Mouse (Mus musculus): ENCODE measurements around the gene Gli3. TPM values are rescaled to one million over a fixed set of nuclear protein-coding genes. Genes with fewer than 3 reads are reported as not detected.

Gli3 gene
- polyA plus RNA-seq, 1 experiment from 2014 or later, result 19.4 TPM

DNA sequence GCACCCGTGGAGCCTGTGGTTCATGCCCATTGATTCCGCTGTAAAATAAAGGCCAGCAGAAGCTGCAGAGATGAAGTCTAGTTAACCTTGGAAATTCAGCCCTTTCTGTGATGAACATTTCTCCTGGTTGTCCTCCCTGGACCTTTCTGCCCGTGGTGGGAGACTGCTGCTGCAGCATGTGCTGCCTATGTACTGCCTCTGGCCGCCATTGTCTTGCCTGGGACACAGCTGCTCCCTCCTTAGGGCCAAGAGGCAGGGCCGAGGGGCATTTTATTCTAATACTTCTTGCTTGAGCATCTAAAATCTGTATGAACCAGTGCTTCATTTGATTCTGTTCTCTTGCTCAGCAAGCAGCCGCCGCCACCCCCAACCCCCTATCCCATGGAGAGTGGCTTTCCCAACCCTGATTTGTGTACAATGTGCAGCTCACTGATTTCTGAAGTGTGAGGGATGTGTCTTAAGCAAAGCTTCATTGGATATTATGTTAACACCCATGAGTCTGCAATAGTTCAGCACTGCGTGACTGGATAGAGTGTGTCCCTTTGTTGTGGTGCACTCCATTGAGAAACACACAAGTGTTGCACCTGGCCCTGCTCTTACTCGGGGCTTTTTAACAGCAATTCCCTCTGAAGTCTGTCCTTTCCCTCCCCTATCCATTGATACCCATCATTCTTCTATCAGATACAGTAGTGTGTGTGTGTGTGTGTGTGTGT lies 54.2 kb downstream of the Gli3 start:
- Histone ChIP-seq H3K4me3 (ENCODE audit: low read length) (no peak overlapping the region), H3K9ac (ENCODE audit: low read depth, low read length) (no peak overlapping the region), H3K36me3 (ENCODE audit: control insufficient read depth, insufficient read depth, low read length) (no peaks in the 10 kb centered on the region), H3K27ac (ENCODE audit: low read depth, low read length) (no peak overlapping the region), H3K27me3 (ENCODE audit: control insufficient read depth, insufficient read depth, low read length) (no peaks in the 10 kb centered on the region), H3K4me1 (ENCODE audit: control insufficient read depth, insufficient read depth, low read length) (no peaks in the 10 kb centered on the region; the same call in 1 of the 2 replicates), H3K9me3 (ENCODE audit: control insufficient read depth, low read length) (no peaks in the 10 kb centered on the region), H3K4me2 (replicated peaks; ENCODE audit: low read depth, low read length) (no peak overlapping the region)
- ATAC-seq (ENCODE audit: low FRiP score, low TSS enrichment), result no peak
- WGBS, result 86% methylated on average over 9 of the region's 9 CpGs

- no peak overlapping the region for H3K27ac ChIP-seq (ENCODE audit: low read depth, low read length)
These were observed 57.3 kb downstream of the Gli3 start for GRCm38 (mm10) chr13:15520353-15520752.

DNA sequence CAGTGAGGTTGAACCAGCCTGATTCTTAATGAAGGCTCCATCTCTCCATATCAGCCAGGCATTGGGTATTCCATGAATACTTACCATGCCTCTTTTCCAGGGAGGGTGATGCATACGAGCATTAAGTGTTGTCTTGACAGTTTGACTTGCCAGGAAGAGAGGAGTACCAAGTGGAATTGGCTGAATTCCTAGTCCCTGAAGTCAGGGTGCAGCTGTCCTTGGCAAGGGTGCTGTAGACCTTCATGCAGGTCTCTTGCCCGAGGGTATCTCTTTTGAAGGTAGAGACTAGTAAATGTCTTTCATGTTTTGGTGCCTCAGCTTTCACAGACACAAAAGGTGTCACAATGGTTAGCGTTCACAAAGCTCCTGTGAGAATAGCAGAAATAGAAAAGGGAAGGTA lies 59.1 kb downstream of the Gli3 start:
- H3K4me2 ChIP-seq (replicated peaks; ENCODE audit: low read depth, low read length), result no peak overlapping the region
- no peak for ATAC-seq (ENCODE audit: low FRiP score, low TSS enrichment)
- H3K9me3 ChIP-seq (ENCODE audit: control insufficient read depth, low read length), result no peaks in the 10 kb centered on the region
- H3K36me3 ChIP-seq (ENCODE audit: control insufficient read depth, insufficient read depth, low read length), result no peaks in the 10 kb centered on the region
- H3K4me3 ChIP-seq (ENCODE audit: low read length), result no peak overlapping the region
- 87% methylated on average over 3 of the region's 3 CpGs for WGBS
- H3K9ac ChIP-seq (ENCODE audit: low read depth, low read length), result no peak overlapping the region
- H3K4me1 ChIP-seq (ENCODE audit: control insufficient read depth, insufficient read depth, low read length), result no peaks in the 10 kb centered on the region; the same call in 1 of the 2 replicates
- no peak overlapping the region for H3K27ac ChIP-seq (ENCODE audit: low read depth, low read length)
- no peaks in the 10 kb centered on the region for H3K27me3 ChIP-seq (ENCODE audit: control insufficient read depth, insufficient read depth, low read length)

More at GRCm38 (mm10) chr13:15520353-15520752, 57.3 kb downstream of the Gli3 start:
- Histone ChIP-seq H3K36me3 (ENCODE audit: control insufficient read depth, insufficient read depth, low read length) (no peaks in the 10 kb centered on the region), H3K4me2 (replicated peaks; ENCODE audit: low read depth, low read length) (no peak overlapping the region), H3K9ac (ENCODE audit: low read depth, low read length) (no peak overlapping the region), H3K9me3 (ENCODE audit: control insufficient read depth, low read length) (no peaks in the 10 kb centered on the region), H3K4me3 (ENCODE audit: low read length) (no peak overlapping the region), H3K27me3 (ENCODE audit: control insufficient read depth, insufficient read depth, low read length) (no peaks in the 10 kb centered on the region), H3K4me1 (ENCODE audit: control insufficient read depth, insufficient read depth, low read length) (no peaks in the 10 kb centered on the region; the same call in 1 of the 2 replicates)
- WGBS, result 62% methylated on average over 2 of the region's 2 CpGs
- ATAC-seq (ENCODE audit: low FRiP score, low TSS enrichment), result no peak

DNA sequence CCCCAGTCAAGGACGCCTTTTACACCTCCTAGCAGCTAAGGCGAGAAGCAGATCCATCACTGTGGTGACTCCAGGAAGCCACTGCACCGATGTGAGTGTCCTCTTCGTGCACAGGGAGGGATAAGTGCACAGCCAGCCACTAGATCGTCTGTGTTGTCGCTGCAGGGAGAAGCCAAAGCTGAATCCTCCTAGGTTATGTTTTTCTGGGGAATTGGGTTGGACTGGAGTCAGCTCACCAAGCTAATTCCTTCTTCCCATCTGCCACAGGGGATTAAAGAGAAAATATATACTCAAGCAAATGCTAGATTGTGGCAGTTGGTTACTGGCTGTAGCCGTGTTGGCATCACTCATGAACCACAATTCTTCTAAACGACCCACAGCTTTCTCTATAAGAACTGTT lies 61.2 kb downstream of the Gli3 start:
- ATAC-seq (ENCODE audit: low FRiP score, low TSS enrichment), result no peak

DNA sequence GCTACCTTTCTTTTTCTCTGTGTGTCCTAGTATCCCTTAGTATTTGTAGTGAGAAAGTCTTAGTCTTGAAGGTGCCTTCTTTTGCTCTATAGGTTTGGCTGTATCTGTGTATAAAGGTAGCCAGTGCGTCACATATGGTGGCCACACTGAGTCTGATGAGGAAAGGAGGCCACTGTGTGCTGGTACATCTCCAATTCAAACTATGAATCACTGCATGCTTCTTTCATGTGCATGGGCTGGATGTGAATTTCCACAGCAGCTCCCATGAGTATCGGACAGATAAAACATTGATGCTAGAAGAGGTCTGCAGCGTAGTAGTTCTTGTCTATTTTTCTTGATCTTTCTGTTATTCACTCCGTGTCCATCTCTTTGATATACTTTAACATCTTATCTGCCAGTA lies 63.7 kb downstream of the Gli3 start:
- Histone ChIP-seq H3K27me3 (ENCODE audit: control insufficient read depth, insufficient read depth, low read length) (no peaks in the 10 kb centered on the region), H3K27ac (ENCODE audit: low read depth, low read length) (no peak overlapping the region), H3K9ac (ENCODE audit: low read depth, low read length) (no peak overlapping the region), H3K9me3 (ENCODE audit: control insufficient read depth, low read length) (no peaks in the 10 kb centered on the region), H3K4me3 (ENCODE audit: low read length) (no peak overlapping the region), H3K36me3 (ENCODE audit: control insufficient read depth, insufficient read depth, low read length) (no peaks in the 10 kb centered on the region), H3K4me1 (ENCODE audit: control insufficient read depth, insufficient read depth, low read length) (no peaks in the 10 kb centered on the region), H3K4me2 (replicated peaks; ENCODE audit: low read depth, low read length) (no peak overlapping the region)
- no peak for ATAC-seq (ENCODE audit: low FRiP score, low TSS enrichment)
- WGBS, result 95% methylated on average over 4 of the region's 4 CpGs

More for the DNA sequence above, 61.2 kb downstream of the Gli3 start:
- H3K9ac ChIP-seq (ENCODE audit: low read depth, low read length), result no peak overlapping the region
- H3K36me3 ChIP-seq (ENCODE audit: control insufficient read depth, insufficient read depth, low read length), result no peaks in the 10 kb centered on the region
- no peak overlapping the region for H3K27ac ChIP-seq (ENCODE audit: low read depth, low read length)
- 72% methylated on average over 8 of the region's 8 CpGs for WGBS
- H3K4me3 ChIP-seq (ENCODE audit: low read length), result no peak overlapping the region
- H3K4me1 ChIP-seq (ENCODE audit: control insufficient read depth, insufficient read depth, low read length), result no peaks in the 10 kb centered on the region
- no peaks in the 10 kb centered on the region for H3K9me3 ChIP-seq (ENCODE audit: control insufficient read depth, low read length)
- H3K27me3 ChIP-seq (ENCODE audit: control insufficient read depth, insufficient read depth, low read length), result no peaks in the 10 kb centered on the region
- no peak overlapping the region for H3K4me2 ChIP-seq (replicated peaks; ENCODE audit: low read depth, low read length)

- ATAC-seq (ENCODE audit: low FRiP score, low TSS enrichment), result no peak
- WGBS, result 58% methylated on average over 3 of the region's 3 CpGs
- Histone ChIP-seq H3K9me3 (ENCODE audit: control insufficient read depth, low read length) (no peaks in the 10 kb centered on the region), H3K9ac (ENCODE audit: low read depth, low read length) (no peak overlapping the region), H3K36me3 (ENCODE audit: control insufficient read depth, insufficient read depth, low read length) (no peaks in the 10 kb centered on the region), H3K4me1 (ENCODE audit: control insufficient read depth, insufficient read depth, low read length) (no peaks in the 10 kb centered on the region), H3K4me3 (ENCODE audit: low read length) (no peak overlapping the region), H3K27me3 (ENCODE audit: control insufficient read depth, insufficient read depth, low read length) (no peaks in the 10 kb centered on the region), H3K27ac (ENCODE audit: low read depth, low read length) (no peak overlapping the region), H3K4me2 (replicated peaks; ENCODE audit: low read depth, low read length) (no peak overlapping the region)
These were observed 68.5 kb downstream of the Gli3 start for GRCm38 (mm10) chr13:15531568-15531967.

DNA sequence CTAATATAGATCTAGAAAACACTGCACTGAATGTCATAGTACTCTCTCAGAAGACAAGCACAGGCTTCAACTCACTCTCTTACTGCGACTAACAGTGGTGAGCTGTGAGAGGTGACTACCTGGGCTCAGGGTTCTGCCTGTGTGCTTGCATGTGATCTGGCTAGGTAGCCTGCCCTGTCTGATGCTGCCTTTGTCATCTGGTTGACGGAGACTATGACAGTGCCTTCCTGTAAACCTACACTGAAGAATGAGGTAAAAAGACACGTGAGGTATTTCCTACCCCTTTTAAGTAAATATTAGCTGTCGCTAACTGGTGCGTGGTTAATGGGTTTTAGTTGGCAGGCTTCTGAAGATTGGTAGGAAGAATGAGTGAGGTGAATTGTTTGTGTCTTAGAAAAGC lies 74.2 kb downstream of the Gli3 start:
- WGBS, result 32% methylated on average over 5 of the region's 5 CpGs
- no peak overlapping the region for H3K27ac ChIP-seq (ENCODE audit: low read depth, low read length)
- H3K27me3 ChIP-seq (ENCODE audit: control insufficient read depth, insufficient read depth, low read length), result no peaks in the 10 kb centered on the region
- no peaks in the 10 kb centered on the region for H3K36me3 ChIP-seq (ENCODE audit: control insufficient read depth, insufficient read depth, low read length)
- peaks cover 15% of the 10 kb centered on the region for H3K4me1 ChIP-seq (ENCODE audit: control insufficient read depth, insufficient read depth, low read length)
- ATAC-seq (ENCODE audit: low FRiP score, low TSS enrichment), result peak; percentile 83
- no peak overlapping the region for H3K4me2 ChIP-seq (replicated peaks; ENCODE audit: low read depth, low read length)
- H3K4me3 ChIP-seq (ENCODE audit: low read length), result no peak overlapping the region
- H3K9ac ChIP-seq (ENCODE audit: low read depth, low read length), result no peak overlapping the region
- H3K9me3 ChIP-seq (ENCODE audit: control insufficient read depth, low read length), result no peaks in the 10 kb centered on the region

- H3K4me3 ChIP-seq (ENCODE audit: low read length), result no peak overlapping the region
- 45% methylated on average over 3 of the region's 3 CpGs for WGBS
- no peak overlapping the region for H3K27ac ChIP-seq (ENCODE audit: low read depth, low read length)
- no peaks in the 10 kb centered on the region for H3K27me3 ChIP-seq (ENCODE audit: control insufficient read depth, insufficient read depth, low read length)
- H3K4me2 ChIP-seq (replicated peaks; ENCODE audit: low read depth, low read length), result no peak overlapping the region
- ATAC-seq (ENCODE audit: low FRiP score, low TSS enrichment), result peak; percentile 68; the same call in 1 of the 2 replicates
- H3K36me3 ChIP-seq (ENCODE audit: control insufficient read depth, insufficient read depth, low read length), result no peaks in the 10 kb centered on the region
- peaks cover 19% of the 10 kb centered on the region for H3K4me1 ChIP-seq (ENCODE audit: control insufficient read depth, insufficient read depth, low read length)
- no peak overlapping the region for H3K9ac ChIP-seq (ENCODE audit: low read depth, low read length)
- no peaks in the 10 kb centered on the region for H3K9me3 ChIP-seq (ENCODE audit: control insufficient read depth, low read length)
These were observed 74.6 kb downstream of the Gli3 start for GRCm38 (mm10) chr13:15537611-15538010.

- H3K9me3 ChIP-seq (ENCODE audit: control insufficient read depth, low read length), result no peaks in the 10 kb centered on the region
- no peak overlapping the region for H3K9ac ChIP-seq (ENCODE audit: low read depth, low read length)
- H3K4me2 ChIP-seq (replicated peaks; ENCODE audit: low read depth, low read length), result no peak overlapping the region
- no peak for ATAC-seq (ENCODE audit: low FRiP score, low TSS enrichment)
- no peaks in the 10 kb centered on the region for H3K36me3 ChIP-seq (ENCODE audit: control insufficient read depth, insufficient read depth, low read length)
- H3K27me3 ChIP-seq (ENCODE audit: control insufficient read depth, insufficient read depth, low read length), result no peaks in the 10 kb centered on the region
- no peak overlapping the region for H3K27ac ChIP-seq (ENCODE audit: low read depth, low read length)
- no peak overlapping the region for H3K4me3 ChIP-seq (ENCODE audit: low read length)
- 79% methylated on average over 2 of the region's 2 CpGs for WGBS
- peaks cover 24% of the 10 kb centered on the region for H3K4me1 ChIP-seq (ENCODE audit: control insufficient read depth, insufficient read depth, low read length)
These were observed 75.4 kb downstream of the Gli3 start for GRCm38 (mm10) chr13:15538389-15538788.
